Mouse (Mus musculus) heart, postnatal 25 days (tissue): Measurements from ENCODE around the gene Tlcd1. TPM values are rescaled to one million over a fixed set of nuclear protein-coding genes. Genes with fewer than 3 reads are reported as not detected.

ENCODE experiments used
- DNase-seq: peaks from one replicate; pipeline ENCODE4 v3.0.0; 2022; ENCODE audit warnings: low spot score
- intact Hi-C: fragments of 180-260 bp; cut with DNase I; formaldehyde crosslinking; loops from one replicate; pipeline ENCODE4 v1.15.1; 2025
- total RNA-seq, 2 experiments: library from RNA; stranded (reverse); gene quantifications; 2 replicates each; pipeline ENCODE4 v1.2.3; 2021

Tlcd1 gene
- total RNA-seq, 2 experiments from 2014 or later = 5.5 to 7.2 TPM

- intact Hi-C loops = no loop called here
- no peak for DNase-seq
These were observed 16.3 kb upstream of the Tlcd1 start for GRCm38 (mm10) chr11:78160171-78160570.

- no peak for DNase-seq
- intact Hi-C loops = no loop called here
These were observed 15.8 kb upstream of the Tlcd1 start for GRCm38 (mm10) chr11:78160675-78161074.

- intact Hi-C loops = no loop called here
These were observed 15.3 kb upstream of the Tlcd1 start for GRCm38 (mm10) chr11:78161169-78161568.

GRCm38 (mm10) chr11:78161968-78162367, 14.5 kb upstream of the Tlcd1 start:
- intact Hi-C loops = no loop called here
- no peak for DNase-seq

More at GRCm38 (mm10) chr11:78161169-78161568, 15.3 kb upstream of the Tlcd1 start:
- DNase-seq = no peak

- intact Hi-C loops = no loop called here
These were observed 14.0 kb upstream of the Tlcd1 start for GRCm38 (mm10) chr11:78162504-78162903.

DNA sequence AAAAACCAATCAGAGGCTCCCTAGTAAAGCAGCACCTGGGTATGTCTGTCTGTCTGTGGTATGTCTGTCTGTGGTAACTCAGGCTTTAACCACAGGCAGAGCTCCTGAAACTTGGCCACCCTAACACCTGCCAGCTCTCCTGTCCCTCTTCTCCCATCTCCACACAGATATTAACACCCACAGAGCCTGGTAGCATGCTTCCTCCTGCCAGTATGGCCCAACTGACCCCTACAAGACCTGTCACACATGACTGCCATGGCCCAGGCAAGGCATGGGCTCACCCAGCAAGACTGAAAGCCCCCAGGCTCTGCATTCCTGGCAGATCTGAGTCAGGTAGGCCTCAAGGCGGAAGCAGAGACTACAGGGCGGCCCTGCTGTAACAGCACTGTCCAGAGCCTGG, 13.5 kb upstream of the Tlcd1 start:
- no peak for DNase-seq
- intact Hi-C loops = no loop called here

More at GRCm38 (mm10) chr11:78162504-78162903, 14.0 kb upstream of the Tlcd1 start:
- DNase-seq = no peak

DNA sequence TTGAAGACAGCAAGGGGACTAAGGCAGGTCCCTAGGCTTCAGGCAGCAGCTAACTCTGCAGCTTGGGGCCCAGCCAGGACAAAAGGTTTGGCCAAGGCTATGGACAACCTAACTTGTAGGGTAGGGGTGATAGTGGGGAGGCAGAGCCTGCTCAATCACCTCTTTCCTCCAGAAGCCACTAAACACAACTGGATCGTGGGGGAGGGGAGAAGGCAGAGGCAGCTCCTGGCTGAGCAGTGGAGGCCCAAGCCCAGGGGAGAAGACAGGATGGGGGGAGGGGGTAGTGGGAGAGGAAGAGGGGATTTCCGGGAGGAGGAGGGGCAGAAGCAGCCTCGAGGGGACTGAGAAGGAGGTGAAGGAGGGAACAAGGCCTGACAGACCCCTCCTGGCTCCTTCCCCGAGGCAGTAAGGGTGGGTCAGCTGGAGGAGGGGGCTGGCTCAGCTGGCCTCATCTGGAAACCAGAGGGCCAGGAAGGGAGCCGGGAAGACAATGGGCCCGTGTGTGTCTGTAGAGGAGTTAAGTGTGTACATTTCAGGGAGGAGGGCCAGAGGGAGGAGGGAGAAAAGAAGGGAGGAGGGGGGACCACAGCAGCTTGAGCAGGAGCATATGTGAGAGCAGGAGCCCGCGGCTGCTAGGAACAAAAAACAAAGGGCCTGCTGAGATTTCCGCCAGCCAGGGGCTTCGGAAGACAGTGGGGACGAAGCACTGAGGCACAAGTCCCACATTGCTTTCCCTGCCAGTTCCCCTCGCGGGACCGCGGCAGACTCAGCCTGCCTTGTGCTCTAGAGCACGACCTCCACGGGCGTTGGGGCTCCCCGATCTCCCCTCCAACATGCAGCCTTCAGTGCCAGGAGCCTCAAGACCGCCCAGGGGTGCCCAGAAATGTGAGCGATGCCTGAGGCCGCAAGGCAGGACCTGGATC, 12.6 kb upstream of the Tlcd1 start:
- intact Hi-C loops = no loop called here
- peak; percentile 44 for DNase-seq

DNA sequence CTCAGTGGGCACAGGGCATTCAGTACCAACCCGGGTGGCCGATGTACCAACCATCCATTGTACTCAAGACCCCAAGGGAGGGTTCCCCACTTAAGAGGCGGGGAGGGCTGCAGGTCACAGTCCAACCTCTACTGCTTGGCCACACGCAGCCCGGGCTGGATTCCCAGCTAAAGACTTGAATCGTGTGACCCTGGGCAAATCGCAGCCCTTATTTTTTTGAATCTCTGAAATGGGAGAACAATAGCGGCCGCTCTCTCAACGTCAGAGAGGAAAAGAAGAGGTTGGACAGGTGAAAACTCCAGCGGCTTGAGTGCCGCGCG, 11.9 kb upstream of the Tlcd1 start:
- intact Hi-C loops = no loop called here
- DNase-seq = no peak

DNA sequence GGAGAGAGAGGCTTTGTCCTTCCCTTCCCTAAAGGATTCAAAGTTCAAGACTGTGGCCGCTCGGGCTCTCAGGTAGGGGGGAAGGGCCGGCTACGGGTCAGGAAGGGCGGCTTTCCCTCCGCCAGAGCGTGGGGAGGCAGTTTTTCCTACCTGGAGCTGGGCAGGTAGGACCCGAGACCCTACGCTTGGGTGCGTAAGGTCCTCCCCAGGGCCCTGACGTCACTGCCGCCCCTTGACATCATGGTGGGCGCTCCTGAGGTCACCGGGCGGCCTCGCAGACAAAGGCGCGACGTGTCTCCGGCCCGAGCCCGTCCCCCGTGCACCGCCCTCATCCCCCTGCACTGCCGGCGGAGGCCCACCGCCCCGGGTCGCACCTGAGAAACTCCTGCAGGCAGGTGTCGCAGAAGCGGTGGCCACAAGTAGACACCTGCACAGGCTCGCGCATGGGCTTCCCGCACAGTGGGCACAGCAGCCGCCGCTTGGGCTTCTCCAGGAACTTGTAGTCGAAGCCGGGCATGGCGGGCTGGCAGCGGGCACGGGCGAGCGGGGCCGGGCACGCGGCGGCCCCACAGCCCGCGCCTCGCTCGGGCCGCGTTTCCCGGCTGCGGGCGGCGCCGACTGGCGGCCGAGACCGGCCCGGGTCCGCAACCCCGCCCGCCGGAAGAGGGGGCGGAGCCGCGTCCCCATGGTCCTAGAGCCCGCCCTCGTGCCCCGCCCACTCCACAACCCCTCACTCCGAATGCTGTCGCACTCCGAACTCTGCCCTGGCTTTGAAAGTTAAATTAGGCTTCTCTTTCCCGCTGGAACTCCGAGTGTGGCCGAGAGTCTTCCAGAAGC, 11.4 kb upstream of the Tlcd1 start, which contains the start of gene Traf4:
Gene Traf4, minus strand, starts transcription at position 666 of the 837 bp plus-strand sequence.
- intact Hi-C loops = no loop called here
- peak; percentile 68 for DNase-seq

- intact Hi-C loops = no loop called here
These were observed 10.8 kb upstream of the Tlcd1 start for GRCm38 (mm10) chr11:78165761-78166109.

GRCm38 (mm10) chr11:78166161-78166560, 10.3 kb upstream of the Tlcd1 start:
- intact Hi-C loops = no loop called here
- no peak for DNase-seq

More at GRCm38 (mm10) chr11:78165761-78166109, 10.8 kb upstream of the Tlcd1 start:
- no peak for DNase-seq

DNA sequence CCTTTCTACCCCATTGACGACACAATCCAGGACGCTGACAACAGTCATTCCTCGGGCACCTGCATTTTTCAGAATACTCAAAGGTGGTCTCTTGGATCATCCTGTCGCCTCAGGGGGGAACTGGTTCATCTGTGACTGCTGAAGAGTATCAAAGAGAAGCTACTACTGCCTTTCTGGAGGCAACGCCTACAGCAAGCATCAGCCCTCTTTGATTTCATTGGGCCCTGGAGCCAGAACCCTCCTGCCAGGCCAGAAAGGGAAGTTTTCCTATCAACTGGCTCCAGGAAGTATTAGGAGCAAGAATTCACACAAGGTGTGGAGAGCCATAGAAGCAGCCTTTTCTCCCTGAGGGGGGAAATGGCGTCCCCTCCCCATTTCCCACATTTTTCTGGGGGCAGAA, 9.9 kb upstream of the Tlcd1 start:
- DNase-seq = no peak
- intact Hi-C loops = no loop called here

GRCm38 (mm10) chr11:78167257-78167959, 9.1 kb upstream of the Tlcd1 start:
- intact Hi-C loops = no loop called here
- DNase-seq = no peak

GRCm38 (mm10) chr11:78168541-78169468, 7.7 kb upstream of the Tlcd1 start:
- intact Hi-C loops = no loop called here
- DNase-seq = no peak

DNA sequence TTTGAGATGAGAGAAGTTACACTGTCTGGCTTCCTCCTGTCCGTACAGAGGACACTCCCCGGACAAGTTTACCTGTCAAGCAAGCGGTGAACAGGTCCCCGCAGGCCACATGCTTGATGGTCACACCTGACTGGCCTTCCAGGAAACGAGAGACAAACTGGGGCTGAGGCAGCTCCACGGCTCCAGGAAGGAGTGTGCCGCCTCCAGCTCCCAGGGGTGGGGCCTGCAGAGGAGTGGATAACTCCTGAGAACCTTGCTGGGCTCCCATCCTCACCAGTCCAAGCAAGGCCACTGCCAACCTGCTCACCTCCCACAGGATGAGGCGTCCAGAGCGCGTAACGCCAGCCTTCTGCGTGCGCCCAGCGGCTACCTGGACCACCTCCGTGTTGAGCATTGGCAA, 6.2 kb upstream of the Tlcd1 start:
- intact Hi-C loops = no loop called here

GRCm38 (mm10) chr11:78171328-78171727, 5.2 kb upstream of the Tlcd1 start:
- intact Hi-C loops = no loop called here
- DNase-seq = no peak

More for the DNA sequence above, 6.2 kb upstream of the Tlcd1 start:
- no peak for DNase-seq

GRCm38 (mm10) chr11:78172034-78172747, 4.3 kb upstream of the Tlcd1 start:
- intact Hi-C loops = no loop called here
- DNase-seq = no peak

GRCm38 (mm10) chr11:78172748-78173383, 3.6 kb upstream of the Tlcd1 start:
- intact Hi-C loops = no loop called here
- DNase-seq = no peak
